Mouse (Mus musculus): ENCODE data around the gene Elane.

The Elane gene

DNA sequence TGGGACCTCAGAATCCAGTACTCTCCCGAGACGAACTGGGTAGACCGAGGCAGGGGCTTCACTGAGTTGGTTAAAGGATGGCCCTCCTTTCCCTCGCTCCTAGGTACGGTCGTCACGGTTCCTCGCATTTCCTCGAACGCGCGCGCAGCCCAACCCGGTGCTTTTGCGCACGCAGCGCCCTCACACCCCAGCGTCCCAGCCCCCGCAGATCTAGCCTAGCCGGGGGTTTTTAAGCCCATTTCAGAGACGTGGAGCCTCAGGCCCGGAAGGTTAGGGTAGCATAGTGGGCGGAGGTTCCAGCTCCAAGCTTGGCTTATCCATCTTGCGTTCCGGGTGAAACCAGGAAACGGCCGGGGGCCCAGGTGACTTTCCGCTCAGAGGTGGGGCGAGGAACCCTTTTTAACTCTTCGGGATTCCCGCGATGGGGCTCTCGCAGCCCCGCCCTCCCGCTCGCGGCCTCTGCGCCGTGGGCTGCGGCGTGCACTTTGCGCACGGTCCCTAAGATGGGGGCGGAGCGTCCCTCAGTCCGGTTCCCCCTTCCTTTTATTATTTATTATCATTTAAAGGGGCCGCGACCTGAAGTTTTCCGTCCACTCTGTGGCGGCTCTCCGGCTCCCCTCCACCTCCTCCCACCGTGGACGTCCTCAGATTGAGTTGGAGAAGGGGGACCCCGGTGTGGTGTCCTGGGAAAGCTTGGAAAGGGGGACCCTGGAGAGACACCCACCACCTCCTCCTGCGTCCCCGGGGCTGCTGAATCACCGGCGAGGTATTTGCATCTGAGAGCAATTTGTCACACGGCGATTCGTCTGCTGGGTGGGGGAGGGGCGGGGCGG is 40.7 kb downstream of the Elane start, which contains the start of gene Arid3a:
Arid3a (plus strand) TSS at position 553 of the 833 bp plus-strand sequence.
- in situ Hi-C loops (cut with MboI, MseI), result loop anchor here in 1 of 2 experiments (5.0 to 10.0 kb wide), 2 partner anchors 44 to 92 kb away; no protein-coding TSS in a partner anchor

DNA sequence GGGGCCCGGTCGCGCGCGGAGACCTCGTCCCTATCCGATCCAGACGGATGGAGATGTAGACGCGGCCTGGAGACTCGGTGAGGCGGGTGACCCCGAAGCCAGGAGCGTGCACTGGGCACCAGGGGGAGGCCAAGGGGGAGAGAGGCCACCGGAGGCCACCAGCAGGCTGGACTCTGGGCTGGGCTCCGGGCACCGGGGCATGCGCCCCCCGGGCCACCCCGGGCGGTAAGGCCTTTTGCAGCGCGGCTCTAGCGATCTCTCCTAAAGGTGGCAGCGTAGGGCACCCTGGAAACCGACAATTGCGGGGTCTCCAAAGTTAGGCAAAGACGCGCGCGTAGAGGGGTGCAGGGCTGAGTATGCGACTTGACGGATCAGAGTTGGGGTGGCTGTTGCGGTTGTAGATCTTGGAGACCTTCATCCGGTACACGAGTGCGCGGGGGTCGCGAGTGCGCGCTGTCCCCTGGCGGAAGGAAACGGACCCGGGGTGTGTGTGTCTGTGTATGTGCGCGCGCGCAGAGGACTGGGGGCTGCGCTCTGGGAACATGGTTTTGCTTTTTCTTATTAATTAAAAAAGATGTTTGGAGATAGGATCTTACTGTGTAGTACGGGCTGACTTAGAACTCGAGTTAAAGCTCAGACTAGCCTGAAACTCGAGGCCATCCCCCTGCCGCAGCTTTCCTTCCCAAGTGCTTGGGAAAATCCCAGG is 41.4 kb downstream of the Elane start:
- in situ Hi-C loops (cut with MboI, MseI), result loop anchor here in 1 of 2 experiments (5.0 to 10.0 kb wide), 2 partner anchors 45 to 93 kb away; no protein-coding TSS in a partner anchor

DNA sequence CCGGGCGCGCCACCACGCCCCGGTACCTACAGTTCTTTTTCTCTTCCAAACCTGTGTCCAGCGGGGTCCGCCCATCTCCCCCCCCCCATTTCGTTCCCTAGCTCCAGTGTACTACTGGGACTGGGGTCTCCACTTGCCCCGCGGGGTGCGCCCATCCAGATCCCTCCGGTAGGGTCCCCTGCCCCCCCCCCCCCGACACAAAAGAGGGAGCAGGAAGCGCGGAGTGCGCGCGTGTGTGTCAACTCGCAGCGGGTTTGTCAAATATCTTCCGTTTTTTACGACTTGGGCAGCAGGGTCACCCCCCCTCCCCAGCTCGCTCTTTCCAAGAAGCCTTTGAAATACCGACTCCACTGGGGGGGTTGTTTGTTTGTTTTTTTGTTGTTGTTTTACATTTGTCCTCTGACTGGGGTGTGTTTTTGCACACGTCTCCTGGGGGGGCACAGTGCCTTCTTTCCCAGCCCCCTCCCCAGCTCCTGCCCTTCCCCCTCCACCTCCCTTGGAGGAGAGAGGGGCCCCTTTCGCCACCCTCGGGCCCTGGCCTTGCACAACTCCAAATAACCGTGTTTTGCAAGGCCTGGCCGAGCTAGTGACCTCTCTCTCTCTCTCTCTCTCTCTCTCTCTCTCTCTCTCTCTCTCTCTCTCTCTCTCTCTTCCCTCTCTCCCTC is 42.1 kb downstream of the Elane start:
- in situ Hi-C loops (cut with MboI, MseI), result loop anchor here in 1 of 2 experiments (5.0 to 10.0 kb wide), 2 partner anchors 46 to 93 kb away; no protein-coding TSS in a partner anchor

DNA sequence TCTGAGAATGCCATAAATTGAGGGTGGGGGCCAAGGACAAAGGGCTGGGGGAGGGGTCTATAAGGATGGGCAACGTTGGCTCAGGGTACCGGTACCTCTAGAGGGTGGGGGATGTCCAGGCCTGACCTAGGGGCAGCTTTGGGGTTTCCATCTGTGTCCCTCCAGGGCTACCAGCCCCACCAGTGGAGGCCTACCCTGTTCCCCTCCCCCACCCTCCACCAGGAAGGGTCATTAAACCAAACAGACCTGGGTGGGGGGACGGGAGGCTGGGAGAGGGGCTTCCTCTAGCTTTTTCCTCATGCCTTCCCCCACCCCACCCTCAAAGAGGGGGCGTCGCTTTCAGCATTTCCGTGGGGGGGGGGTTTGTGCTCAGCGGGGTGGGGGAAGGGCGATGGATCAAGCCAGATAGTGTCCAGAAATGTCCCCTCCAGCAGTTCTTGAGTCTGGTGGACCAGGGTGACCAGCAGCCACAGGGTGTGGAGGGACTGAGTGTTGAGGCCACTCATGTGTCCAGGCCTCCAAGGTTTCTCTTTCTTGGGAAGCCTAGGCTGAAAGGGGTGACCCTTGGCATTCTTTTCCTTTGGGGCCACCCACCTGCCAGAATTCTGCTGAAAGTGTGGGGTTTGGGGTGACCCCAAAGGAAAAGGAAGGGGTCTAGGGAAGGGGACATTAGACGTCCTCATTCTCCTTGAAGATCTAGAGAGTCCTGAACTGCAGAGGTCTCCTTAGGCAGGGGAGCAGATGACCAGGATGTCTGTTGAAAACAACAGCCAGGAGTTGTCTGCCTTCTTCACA is 43.1 kb downstream of the Elane start:
- in situ Hi-C loops (cut with MboI, MseI), result loop anchor here in 1 of 2 experiments (5.0 to 10.0 kb wide), 2 partner anchors 47 to 94 kb away; no protein-coding TSS in a partner anchor

DNA sequence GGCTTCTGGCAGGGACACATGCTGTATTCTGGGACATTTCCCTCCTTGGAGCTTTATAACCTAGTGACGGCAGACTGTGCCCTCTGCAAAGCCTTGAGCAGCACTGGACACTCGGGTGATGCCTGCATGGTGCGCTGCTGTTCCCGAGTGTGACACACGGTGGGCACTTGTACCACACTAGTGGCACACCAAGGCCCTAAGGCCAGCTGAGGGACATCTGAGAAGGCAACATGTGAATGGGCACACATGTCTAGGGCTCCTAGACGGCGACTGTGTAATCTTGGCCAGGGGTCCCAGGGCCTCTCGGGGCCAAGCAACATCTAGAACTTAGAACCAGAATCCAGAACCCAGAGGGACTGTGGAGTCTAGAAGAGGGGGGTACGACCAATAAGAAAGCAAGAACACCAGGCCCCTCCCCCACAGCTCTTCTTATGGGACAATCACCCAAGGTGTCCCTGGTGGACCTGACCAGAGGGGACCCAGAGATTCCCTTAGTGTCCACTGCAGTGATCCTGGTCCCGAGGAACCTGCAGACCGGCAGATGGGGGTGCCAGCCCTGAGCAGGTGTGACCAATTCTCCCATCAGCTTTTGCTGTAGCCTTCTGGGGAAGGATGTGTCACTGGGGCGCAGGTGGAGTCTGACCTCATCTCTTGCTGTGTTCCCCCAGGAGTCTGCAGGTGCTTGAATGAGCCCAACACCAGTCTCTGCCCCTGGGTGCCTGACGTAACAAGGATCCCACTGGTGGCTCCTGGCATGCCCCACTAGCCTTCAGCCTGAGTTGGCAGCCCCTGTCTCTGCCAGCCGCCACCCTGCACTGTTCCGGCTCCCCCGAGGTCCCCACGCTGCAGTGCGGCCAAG is 44.1 kb downstream of the Elane start:
- in situ Hi-C loops (cut with MboI, MseI), result loop anchor here in 1 of 2 experiments (5.0 to 10.0 kb wide), 2 partner anchors 48 to 95 kb away; no protein-coding TSS in a partner anchor

DNA sequence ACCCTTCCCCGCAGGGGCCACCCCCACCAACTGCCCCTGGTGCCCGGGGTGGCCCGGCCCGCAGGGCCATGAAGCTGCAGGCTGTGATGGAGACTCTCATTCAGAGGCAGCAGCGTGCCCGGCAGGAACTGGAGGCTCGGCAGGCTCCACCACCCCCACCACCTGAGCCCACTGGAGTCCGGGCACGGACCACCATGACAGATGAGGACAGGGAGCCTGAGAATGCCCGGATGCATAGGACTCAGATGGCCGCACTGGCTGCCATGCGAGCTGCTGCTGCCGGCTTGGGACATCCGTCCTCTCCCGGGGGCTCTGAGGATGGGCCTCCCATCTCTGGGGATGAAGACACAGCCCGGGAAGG is 44.8 kb downstream of the Elane start:
- in situ Hi-C loops (cut with MboI, MseI), result no loop called here

DNA sequence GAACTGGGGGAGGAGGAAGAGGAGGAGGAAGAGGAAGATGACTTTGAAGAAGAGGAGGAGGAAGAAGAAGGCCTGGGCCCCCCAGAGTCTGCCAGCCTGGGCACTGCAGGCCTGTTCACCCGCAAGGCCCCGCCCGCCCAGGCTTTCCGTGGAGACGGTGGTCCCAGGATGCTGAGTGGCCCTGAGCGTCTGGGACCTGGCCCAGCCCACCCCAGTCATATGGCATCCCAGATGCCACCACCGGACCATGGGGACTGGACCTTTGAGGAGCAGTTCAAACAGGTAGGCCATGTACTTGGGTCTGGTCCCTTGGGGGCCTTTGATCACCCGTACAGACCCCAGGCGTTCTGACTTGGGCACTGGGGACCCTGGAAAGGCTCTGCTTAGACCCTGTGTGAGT is 45.8 kb downstream of the Elane start:
- in situ Hi-C loops (cut with MboI, MseI), result no loop called here

DNA sequence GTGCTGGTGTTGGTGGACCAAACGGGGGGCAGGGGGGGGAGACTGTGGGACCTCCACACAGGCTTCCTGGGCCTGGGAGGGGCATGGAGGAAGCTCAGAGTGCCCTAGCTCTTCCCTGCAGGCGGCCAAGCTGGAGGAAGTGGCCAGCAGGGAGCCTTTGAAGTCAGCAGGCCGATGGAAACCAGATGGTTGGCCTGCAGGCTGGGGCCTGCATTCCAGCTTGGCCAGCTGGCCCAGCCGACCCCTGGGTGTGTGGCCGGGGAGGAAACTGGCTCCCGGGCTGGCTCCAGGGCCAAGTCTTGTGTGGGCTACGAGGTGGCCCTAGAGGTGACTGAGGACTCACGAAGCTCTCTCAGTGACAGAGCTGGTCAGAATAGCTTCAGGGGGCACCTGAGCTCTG is 46.7 kb downstream of the Elane start:
- in situ Hi-C loops (cut with MboI, MseI), result no loop called here

DNA sequence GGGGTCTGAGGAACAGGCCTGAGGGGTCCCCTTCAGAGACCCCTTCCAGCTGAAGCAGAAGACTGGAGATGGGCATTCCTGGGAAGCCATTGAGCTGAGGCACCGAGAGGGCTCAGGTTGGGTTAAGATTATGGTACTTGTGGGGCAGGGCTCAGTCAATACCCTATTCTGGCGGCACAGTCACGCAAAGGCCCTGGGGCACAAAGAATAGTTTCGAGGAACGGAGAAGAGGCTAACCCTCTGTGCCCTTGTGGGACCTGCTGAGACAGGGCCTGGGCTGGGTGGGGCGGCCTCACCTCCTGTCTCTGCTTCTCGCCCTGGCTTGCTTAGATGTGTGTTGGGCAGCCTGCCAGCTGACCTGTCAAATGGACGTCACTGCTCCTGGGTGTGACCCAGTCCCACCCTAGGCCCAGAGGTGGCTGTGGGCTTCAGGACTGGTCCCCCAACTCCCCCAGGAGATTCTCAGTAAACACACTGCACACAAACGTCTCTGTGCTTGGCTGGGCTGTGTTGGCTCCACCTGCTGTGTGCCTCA is 47.2 kb downstream of the Elane start:
- in situ Hi-C loops (cut with MboI, MseI), result no loop called here

DNA sequence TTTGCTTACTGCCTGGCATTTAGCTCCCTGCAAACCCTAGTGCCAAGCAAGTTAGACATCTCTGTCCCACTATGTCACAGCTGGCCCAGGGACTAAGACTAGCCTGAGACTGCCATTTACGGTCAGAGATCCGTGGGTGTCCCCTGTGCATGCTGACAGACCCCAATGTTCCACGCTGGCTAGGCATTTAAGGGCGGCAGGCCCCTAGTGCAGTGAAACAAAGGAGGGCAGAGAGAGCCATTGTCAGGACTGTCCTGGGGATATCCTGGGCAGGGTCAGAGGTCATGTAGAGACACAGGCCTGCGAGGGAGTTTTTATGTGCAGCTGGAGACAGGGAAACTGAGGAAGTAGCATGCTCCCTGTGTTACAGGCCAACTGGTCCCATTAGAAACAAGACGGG is 47.8 kb downstream of the Elane start:
- in situ Hi-C loops (cut with MboI, MseI), result no loop called here

DNA sequence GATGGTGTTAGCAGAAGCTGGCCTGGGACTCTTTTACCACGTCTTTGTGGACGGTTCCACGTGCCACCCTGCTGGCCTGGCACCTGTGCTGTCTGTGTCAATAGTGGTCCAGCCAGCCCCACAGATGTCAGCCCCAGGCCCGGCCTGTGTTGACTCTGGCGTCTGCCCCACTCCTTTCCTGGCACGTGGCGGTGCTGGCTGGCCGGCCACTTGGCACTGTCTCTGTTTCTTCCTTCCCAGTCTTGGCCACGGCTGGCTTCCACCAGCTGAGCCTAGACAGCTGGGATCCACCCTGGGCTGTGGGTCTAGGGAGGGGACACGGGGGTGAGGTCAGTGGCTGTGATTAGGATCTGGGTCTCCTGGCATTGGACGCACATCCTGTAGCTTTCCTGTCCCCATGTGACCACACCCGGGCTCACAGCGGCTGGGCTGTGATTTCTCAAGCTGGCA is 48.2 kb downstream of the Elane start:
- in situ Hi-C loops (cut with MboI, MseI), result no loop called here

DNA sequence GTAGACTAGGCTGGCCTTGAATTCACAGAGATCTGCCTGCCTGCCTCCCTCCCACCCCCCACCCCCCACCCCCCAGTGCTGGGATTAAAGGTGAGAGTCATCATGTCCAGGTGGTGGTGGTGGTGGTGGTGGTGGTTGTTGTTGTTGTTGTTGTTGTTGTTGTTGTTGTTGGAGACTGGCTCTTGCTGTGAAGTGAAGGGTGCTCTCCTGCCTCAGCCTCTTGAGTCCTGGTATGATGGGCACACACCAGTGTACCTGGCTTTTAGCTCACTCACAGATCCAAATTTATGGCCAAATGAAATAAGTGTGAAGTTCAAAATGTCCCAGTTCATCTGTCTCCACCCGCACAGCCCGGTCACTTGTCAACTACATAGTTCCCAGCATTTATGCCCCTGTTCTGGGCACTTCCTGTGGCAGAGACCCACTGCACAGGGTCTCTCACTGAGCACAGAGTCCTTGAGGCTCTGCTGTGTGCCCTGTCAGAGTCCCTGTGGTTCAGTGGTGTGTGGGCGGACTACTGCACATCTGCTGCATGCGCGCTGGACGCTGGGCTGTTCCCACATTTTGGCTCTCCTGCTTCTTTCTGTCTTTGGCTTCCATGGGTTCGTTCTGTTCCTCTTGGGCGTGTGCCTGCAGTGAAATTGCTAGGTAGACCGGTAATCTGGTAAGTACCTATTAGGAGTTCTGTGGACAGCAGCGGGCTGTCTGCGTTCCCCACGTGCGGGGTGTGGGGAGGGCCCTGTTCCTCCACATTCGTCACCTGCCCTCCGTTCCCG is 48.9 kb downstream of the Elane start:
- in situ Hi-C loops (cut with MboI, MseI), result no loop called here

DNA sequence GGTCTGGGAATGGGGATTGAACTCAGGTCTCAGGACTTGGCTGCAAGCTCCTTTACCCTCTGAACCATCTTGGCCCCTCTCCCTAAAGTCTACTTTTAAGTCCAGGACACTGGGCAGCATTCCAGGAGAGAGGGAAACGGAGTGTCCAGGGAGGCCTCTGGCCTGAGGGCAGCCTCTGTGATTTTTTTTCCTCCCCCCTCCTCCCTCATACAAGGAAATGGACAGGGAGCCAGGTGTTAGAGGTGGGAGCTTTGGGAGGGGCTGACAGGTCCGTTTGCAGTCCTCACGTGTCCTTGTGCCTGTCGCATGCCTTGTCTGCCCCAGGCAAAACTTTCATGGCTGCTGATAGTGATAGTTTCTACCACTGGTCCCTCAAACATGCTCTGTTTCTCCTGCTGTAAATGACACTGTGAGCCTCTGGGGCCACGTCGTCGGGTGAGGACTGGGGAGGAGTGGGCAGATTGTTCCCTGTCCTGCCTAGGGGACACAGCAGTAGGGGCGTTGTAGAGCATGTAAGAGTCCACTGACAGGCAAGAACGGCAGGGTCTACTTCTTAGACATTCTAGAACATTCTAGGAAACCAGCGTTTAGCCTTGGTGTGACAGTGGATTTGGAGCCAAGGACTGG is 50.4 kb downstream of the Elane start:
- in situ Hi-C loops (cut with MboI, MseI), result no loop called here

DNA sequence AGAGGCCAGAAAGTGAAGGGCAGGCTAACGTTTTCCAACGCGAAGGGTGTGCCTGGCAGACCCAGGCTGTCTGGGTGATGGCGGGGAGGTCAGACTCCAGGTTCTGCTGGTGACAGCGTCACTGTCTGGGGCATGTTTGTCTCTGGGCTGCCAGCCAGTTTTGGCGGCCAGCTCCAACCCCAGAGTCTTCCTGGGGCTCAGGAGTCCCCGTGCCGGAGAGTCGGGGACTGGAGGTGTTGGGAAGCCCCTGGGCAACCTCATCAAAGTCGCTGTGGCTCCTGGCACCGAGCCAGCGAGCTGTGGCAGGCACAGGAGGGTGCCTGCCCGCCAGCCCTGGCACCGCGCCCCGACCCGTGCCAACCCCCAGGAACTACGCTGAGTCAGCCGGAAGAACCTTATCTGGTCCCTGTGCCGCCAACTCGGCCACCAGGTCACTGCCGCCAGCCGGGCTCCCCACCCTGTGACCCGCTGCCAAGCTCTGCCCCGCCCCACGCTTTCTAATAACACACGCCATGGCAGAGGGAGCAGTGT is 50.9 kb downstream of the Elane start:
- in situ Hi-C loops (cut with MboI, MseI), result no loop called here
